Mouse (Mus musculus) embryo, embryonic 11.5 days (tissue): ENCODE results near the gene Ints5.
A peak's percentile ranks its signal among the peaks of the same experiment; 100 is the strongest.
"Not testable (repeated sequence)": the region's sequence is repeated elsewhere in the genome, so short reads cannot be mapped to it uniquely, and the experiment has no call there.

Experiments used
- DNase-seq: peaks from one replicate; pipeline ENCODE4 v3.0.0-alpha.2; 2012; ENCODE audit warnings: low read depth, low spot score

The Ints5 gene

DNA sequence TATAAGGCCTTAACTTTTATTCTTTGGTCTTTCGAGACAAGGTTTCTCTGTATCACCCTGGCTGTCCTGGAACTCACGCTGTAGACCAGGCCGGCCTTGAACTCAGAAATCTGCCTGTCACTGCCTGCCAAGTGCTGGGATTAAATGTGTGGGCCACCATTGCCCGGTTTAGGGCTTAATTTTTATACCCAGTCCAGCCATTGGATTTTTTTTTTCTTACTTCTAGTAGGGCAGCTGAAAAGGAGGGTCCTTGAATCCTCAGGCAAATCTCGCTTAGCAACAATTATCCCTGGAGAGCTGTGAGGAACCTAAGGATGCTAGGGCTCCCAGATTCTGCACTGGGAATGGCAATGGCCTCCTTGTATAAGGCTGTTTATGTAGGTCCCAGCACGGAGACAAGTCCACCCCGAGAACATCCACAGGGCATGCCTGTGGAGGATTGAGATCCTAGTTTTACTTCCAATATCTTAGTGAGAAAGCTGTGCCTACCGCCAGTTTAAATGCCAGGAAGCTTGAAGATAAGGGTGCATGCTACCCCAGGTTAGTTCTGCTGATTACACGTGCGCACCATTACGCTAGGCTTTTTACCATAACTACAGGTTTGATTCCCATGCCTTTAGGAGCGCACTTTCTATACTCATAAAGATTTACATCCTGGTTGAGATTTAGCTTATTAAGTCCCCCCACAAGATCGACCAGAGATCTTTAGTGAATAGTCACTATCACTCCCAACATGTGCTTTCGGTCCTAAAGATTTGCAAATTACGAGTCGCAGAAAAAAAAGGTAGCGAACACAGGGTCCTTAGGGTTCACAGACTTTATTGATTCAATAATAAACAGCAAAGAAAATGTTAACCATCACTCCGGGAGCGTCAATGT, 5.0 kb upstream of the Ints5 start:
- no peak for DNase-seq

DNA sequence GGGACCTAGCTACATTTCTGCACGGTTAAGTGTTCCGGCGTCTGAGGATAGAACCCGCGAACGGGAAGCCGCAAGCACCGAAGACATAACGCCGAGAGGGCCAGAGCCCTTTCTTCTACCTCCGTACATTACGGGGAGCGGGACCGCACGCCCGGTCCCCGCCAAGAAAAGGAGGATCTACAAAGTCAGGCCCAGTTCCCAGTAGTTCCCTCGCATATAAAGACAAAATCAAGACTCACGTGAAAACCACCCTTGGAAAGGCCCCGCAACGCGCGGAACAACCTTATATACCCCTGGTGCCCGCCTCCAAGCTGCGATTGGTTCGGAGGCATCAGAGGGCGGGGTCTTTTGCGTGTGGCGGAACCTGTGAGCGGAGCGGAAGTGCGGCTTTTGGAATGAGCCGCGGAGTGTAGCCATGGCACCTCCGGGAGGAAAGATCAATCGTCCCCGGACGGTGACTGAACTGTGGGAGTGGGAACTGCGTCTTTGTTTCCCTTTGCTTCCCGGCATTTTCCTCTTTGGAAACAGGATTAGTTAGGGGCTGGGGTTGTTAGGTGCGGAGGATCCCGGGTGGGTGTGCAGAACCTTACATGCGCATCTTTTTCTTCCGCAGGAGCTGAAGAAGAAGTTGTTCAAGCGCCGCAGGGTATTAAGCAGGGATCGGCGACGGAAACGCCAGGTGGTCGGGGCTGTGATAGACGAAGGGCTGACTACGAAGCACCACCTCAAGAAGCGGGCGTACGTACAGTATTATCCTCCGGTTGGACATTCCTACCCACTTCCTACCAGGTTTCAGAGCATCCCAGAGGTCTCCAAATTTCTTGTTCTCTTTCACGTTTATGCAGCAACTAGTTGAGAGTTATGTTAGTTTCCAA, 4.1 kb upstream of the Ints5 start, which contains the start of the genes 1810009A15Rik and Gm49416:
Gene 1810009A15Rik (plus strand): TSS at position 343 of the 875 bp plus-strand sequence.
Gene Gm49416 (plus strand): TSS at position 416 of the 875 bp plus-strand sequence.
- peak; percentile 95 for DNase-seq

DNA sequence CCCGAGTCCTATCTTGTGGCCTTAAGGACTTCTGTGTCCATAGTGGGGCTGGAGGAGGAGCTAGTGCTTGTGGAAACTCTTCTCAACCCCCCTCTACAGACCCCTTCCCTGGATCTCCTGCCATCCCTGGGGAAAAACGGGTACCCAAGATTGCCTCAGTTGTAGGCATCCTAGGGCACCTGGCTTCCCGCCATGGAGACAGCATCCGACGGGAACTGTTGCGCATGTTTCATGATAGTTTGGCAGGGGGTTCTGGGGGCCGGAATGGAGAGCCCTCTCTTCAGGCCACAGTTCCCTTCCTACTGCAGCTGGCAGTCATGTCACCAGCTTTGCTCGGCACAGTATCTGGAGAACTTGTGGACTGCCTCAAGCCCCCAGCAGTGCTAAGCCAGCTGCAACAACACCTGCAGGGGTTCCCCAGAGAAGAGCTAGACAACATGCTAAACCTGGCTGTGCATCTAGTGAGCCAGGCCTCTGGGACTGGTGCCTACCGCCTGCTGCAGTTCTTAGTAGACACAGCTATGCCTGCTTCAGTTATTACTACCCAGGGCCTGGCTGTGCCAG, 2.7 kb downstream of the Ints5 start:
- no peak for DNase-seq

DNA sequence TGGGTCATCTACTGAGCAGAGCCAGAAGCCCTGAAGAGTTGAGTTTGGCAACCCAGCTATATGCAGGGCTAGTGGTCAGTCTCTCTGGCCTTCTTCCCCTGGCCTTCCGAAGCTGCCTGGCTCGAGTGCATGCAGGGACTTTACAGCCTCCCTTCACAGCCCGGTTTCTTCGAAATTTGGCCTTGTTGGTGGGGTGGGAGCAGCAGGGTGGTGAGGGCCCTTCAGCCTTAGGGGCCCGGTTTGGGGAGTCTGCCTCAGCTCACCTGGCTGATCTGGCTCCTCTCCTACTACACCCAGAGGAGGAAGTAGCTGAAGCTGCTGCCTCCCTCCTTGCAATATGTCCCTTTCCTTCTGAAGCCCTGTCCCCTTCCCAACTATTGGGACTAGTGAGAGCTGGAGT, 3.4 kb downstream of the Ints5 start:
- DNase-seq, result not testable (repeated sequence)

DNA sequence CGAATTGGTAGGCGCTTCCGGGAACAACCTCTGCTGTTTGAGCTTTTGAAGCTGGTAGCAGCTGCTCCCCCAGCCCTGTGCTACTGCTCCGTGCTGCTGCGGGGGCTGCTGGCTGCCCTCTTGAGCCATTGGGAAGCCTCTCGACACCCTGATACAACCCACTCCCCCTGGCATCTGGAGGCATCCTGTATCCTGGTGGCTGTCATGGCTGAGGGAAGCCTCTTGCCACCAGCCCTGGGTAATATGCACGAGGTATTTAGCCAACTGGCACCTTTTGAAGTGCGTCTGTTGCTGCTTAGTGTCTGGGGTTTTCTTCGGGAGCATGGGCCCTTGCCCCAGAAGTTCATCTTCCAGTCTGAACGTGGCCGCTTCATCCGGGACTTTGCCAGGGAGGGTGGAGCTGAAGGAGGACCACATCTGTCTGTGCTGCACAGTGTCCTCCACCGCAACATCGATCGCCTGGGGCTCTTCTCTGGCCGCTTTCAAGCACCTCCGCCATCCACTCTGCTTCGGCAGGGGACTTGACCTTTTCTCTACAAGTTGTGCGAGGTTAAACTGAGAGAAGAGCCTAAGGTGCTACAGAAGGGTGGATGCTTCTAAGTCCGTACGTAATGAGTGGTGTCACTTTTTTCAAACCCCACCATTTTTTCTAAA, 4.5 kb downstream of the Ints5 start:
- not testable (repeated sequence) for DNase-seq

DNA sequence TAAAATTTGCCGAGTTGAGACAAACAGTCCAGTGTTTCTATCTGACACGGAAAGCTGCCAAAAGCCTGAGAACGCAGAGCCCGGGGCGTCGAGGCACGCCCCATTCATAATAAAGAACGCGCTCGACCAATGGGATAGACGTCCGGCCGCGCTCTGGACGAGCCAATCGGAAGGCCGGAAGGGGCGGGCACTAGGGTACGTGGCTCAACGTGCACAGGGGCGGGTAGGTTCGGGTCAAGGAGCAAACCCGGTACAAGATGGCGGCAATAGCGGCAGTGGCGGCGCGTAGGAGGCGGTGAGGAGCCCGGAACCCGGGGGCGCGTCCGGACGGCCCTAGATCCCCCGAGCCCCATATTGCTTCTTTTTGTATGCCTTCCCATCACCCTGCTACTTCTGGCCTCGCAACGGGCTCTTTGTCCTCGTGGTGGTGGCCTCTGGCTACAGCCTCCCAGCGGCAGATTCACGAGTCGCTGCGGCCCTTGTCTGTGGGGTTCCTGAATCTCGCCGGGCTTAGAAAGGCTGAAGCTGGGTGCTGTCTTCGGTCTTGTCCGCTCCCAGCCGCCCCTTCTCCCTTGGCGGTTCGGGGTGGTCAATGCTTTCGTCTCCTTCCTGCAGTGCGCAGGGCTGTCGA, 5.2 kb downstream of the Ints5 start, which contains the start of gene Ganab:
Gene Ganab (plus strand): TSS at position 207 of the 631 bp plus-strand sequence.
- DNase-seq, result peak; percentile 93

DNA sequence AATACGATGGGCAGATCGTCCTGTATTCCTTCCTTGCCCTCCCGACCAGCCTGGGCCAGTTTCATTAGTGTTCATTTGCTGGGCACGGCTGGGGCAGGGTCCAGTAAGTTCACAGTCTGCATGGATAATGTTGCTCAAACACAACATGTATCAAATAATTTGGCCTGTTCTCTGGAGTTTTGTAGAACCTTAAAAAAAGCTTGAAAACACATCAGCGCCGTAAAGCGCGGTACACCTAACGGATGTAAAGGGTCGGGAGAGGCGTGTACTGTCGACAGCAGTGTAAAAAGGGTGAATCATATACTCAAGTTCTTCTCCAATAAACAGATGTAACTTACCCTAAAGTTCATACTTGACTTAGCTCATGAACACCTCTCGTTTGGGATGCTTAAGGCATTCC, 5.8 kb downstream of the Ints5 start:
- DNase-seq, result no peak

DNA sequence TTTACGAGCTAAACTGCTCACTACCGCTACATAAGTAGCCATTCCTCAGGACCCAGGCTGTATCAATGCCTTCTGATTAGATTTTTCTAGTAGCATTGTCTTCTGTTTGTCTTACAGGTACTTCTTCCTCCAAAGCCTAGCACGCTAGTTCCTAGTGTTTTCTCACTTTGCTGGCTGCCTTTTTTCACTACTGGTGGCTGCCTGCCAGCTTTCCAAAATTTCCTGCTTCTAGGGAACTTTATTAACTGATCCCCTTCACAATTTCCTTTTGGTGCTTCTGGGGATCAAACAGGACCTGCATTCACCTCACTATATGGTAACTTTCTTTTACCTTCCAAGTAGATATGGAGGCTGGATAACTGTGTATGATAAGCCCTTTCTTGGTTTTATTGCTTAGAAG, 6.3 kb downstream of the Ints5 start:
- no peak for DNase-seq

DNA sequence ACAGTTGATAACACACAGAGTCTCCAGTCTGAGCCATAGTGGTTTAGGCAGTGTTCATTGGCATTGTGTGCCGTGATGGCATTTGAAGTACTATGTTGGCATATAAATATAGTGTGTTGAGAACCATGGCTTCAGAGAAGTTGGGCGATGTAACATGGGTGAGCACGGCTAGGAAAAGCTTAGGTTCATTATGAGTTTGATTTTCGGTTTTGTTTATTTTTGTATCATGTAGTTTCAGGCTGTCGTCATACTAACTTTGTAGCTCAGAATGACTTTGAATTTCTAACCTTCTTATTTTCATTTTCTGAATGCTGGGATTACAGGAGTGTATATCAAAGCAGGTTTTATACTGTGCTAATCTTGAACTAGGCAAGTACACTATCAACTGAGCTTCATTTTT, 10.6 kb downstream of the Ints5 start:
- no peak for DNase-seq

DNA sequence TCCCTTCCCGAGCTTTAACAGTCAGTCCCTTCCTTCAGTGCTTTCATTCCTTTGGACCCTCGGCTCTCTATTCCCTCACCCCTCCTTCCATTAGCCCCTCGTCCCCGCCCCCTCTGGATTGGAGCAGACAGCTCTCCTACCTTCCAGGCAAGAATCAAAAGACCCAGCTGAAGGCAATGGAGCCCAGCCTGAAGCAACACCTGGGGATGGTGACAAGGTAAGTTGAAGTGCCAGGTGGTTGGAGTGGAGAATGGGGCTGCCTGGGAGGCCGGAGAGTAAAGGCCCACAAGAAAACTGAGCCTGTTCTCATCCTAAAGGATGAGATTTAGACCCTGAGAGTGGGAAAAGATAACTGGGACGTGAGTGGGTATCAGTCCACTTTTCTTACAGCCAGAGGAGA, 15.7 kb downstream of the Ints5 start:
- no peak for DNase-seq

DNA sequence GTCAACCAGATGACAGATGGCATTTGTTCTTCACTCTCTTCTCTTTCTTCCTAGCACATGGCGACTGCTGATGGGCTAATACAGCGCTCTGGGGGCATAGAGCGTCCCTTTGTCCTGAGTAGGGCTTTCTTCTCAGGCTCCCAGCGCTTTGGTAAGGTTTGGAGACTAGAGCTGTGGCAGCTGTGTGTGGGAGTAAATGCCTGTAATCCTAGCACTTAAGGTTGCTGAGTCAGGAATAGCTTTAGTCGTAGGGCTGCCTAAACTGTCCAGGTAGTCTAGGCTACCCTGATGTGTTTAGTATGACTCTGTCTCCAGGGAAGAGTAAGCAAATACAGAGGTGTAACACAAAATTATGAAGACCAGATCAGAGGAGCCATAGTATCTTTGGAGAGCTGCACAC, 19.0 kb downstream of the Ints5 start:
- no peak for DNase-seq

DNA sequence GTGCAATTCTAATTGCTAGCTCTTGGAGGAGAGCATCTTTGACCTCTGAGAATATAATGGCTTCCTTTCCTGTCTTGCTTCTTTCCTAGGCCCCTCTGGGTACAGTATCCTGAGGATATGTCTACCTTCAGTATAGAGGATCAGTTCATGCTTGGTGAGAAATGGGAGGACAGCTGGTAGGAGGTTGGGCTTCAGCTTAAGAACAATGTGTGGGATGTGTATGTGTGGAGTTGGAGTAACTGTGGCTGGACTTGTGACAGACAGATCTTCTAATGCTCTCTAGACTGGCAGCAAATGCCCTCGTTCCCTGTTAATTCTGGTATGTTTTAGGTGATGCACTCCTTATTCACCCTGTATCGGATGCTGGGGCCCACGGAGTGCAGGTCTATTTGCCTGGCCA, 21.4 kb downstream of the Ints5 start:
- no peak for DNase-seq

DNA sequence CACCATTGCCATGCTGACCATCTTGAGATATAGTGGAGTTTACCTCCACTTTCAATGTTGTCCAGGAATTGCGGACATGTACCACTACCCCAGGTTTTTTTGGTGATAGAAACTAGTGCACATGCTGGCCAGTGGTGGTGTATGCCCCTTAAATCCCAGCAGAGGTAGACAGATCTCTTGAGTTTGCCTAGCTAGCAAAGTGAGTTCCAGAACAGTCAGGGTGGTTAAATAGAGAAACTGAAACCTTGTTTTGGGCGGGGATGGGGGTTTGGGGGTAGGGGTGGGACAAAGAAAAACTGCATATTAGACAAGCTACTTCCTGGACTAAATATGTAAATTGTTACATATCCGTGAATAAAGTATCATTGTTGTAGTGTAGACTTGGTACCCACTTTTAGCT, 26.2 kb downstream of the Ints5 start:
- no peak for DNase-seq

DNA sequence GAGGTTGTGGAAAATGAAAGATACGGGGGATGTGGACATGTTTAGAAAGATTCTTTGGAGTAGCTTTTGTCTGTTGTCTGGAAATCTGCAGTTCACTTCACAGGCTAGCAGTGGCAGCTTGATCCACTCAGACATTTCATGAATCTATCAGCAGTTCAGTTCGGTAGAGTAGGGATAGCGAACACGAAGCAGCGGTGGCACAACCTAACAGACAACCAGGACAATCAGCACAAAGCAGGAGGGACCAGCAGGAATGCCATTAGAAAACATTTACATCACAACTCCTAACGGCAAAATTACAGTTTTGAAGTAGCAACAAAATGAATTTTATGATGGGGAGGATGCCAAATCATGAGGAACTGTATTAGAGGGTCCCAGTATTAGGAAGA, 26.9 kb downstream of the Ints5 start:
- no peak for DNase-seq

DNA sequence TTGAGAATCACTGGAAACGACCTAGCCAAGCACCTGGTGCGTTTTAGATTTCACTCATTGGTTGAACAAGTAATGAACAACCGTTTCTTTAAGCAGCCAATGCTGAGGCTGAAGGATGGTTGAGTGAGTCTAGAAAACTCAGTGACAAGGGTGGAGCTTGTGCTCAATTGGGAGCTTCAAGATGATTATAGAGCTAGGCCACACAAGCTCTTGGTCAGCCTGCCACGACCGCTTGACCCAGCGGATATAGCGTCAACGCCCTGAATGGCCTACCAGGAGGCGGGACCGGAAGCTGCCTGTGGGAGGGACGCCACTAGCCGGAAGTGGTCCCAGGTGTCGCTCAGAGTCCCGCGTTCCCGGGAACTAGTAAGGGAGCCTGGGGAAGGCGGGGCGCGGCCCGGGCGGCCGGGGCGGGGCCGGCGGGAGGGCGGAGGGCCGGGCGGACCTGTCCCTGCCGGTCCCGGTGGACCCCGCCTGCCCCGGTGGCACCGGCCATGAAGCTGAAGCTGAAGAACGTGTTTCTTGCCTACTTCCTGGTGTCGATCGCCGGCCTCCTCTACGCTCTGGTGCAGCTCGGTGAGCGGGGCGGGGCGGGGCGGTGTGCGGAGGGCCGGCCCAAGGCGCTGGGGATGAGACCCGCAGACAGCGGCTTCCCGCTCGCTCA, 27.4 kb downstream of the Ints5 start, which contains the start of gene B3gat3:
Gene B3gat3 (plus strand): TSS at position 302 of the 664 bp plus-strand sequence.
- DNase-seq, result peak; percentile 86

DNA sequence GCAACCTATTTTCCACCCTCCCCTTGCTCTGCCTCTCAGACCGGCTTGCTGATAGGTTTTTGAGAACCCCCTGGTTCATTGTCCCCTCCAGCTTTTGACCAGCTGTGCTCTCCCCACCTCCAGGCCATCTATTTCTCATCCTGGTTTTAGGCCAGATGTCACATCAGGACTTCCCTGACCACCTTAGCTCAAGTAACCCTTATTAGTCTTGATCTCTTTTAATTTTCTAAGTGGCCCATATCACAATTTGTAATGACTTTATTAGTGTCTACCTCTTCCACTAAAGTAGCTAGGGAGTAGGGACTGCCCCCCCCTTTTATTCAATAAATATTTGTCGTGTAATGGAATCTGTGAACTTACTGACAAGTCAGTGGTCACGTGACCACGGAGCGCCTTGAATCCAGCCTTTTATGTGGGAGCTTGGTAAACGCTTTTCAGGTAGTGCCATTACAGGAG, 28.1 kb downstream of the Ints5 start:
- no peak for DNase-seq

DNA sequence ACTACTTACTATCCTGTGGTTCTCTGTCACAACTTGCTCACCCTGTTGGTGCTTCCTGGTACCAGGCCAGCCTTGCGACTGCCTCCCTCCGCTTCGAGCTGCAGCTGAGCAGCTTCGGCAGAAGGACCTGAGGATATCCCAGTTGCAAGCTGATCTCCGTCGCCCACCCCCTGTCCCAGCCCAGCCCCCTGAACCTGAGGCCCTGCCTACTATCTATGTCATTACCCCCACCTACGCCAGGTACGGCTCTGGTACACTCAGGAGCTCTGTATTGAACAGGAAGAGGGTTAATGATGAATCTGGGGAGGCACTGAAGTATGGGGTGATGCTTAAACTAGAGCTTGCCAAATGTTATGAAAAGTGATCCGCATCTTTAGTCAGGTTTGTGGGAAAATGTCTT, 28.9 kb downstream of the Ints5 start:
- DNase-seq, result no peak

DNA sequence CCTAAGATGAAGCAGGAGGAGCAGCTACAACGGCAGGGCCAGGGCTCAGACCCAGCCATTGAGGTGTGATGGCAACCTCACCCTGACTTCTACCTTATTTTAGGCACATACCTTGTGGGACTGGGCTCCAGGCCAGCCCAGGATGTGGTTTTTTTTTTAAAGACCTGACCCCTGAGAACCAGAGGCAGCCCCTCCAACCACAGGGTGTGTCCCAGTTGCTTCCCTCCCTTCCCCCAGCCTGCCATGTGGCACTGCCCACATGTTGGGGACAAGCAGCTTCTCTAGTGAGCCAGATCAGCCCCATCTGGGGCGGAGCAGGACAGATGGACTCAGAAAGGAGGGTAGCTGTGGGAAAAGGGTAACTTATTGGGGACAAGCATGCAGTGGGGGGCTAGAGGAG, 34.0 kb downstream of the Ints5 start:
- DNase-seq, result no peak

DNA sequence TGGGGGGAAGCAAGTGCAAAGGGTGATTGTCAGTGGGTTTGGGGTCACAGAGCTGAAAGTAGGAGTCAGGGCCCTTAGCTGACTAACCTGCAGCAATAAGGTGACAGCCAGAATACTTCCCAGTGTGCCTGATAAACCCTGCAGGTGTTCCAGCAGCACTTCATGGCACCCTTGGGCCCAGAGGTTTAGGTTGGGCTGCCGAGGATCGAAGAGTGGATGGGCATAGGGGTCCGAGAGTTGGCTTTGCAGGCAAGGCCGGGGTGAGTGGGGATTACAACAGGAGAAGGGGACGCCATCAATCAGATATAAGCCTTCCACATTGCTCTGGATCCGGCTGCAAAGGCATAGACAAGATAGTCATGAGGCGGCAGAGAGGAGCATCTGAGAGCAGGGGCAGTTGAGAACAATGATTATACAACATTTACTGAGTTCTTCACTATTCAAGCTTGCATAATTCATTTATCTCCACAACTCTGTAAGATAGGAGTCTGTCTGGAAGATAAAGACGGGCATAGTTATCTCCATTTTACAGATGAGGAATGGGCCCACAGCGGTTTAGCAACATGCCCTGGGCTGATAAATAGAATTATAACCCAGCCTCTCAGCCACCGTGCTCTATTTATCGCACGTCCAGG, 35.2 kb downstream of the Ints5 start:
- no peak for DNase-seq

DNA sequence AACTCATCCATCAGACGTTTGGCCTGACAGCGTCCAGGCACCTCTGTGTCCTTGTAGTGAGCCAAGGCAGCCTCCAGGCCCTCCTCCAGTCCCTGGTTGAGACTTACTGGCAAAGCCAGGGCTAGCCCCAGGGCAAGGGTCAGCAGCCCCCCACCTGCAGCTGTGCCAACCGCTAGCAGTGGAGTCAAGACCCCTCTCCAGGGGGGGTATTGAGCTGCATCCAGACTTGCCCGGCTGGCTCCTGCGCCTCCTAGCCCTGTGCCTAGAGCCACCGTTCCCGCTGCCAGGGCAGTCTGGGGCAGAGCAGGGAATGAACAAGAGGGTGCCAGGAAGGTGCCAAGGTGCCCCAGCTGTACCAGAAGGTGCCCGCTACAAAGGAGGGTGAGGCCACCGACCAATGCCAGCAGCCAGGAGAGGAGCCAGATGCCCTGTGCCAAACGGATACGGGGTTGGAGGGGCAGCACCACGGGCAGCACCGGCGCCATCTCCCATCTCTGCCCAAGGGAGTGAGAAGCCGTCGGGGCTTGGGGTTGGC, 36.0 kb downstream of the Ints5 start:
- no peak for DNase-seq
